Comparison of ENCODE assay signal across 7 mouse cellular contexts in genomic region chr2:153065747-153066508, GRCm38 (mm10). TPM values are rescaled to one million over a fixed set of nuclear protein-coding genes. Genes with fewer than 3 reads are reported as not detected.
A peak's percentile ranks its signal among the peaks of the same experiment; 100 is the strongest.
DNase-seq lines count a peak whose midpoint lies in the region; ATAC-seq and TF ChIP-seq lines count a peak whose summit lies in the region.

Gene Ccm2l (plus strand): TSS chr2:153065955.

- no peaks in the 10 kb centered on the region for H3K36me3 ChIP-seq in embryonic facial prominence, embryonic 14.5 days (ENCODE audit: control insufficient read depth, insufficient read depth, low read length)
- H3K36me3 ChIP-seq in kidney, adult 2 months (ENCODE audit: control insufficient read depth, insufficient read depth, low read length) = no peaks in the 10 kb centered on the region
- H3K36me3 ChIP-seq in lung, embryonic 16.5 days (ENCODE audit: control insufficient read depth, insufficient read depth, low read length) = no peaks in the 10 kb centered on the region

- peak within 1 kb of the TSS; percentile 1; the same call in 1 of the 2 replicates for H3K4me2 ChIP-seq in embryonic facial prominence, embryonic 14.5 days (ENCODE audit: low read depth, low read length)
- peak within 1 kb of the TSS; percentile 39 for H3K4me2 ChIP-seq in lung, embryonic 16.5 days (ENCODE audit: low read depth, low read length)

- H3K4me3 ChIP-seq in embryonic facial prominence, embryonic 14.5 days (ENCODE audit: low read depth, low read length) = no peak within 1 kb of the TSS
- peak within 1 kb of the TSS; percentile 41 for H3K4me3 ChIP-seq in kidney, adult 2 months (ENCODE audit: insufficient read depth, low read depth, low read length)
- H3K4me3 ChIP-seq in lung, embryonic 16.5 days (ENCODE audit: low read length) = peak within 1 kb of the TSS; percentile 30

- no peak for ATAC-seq in embryonic facial prominence, embryonic 14.5 days (ENCODE audit: low read depth)
- ATAC-seq in lung, embryonic 16.5 days (ENCODE audit: low read depth) = peak; percentile 84
- ATAC-seq in inflammation-experienced regulatory T-cells, adult 6 months = no peak

- peaks cover 44% of the 10 kb centered on the region for H3K27me3 ChIP-seq in embryonic facial prominence, embryonic 14.5 days (replicated peaks; ENCODE audit: control insufficient read depth, insufficient read depth, low read length)
- no peaks in the 10 kb centered on the region for H3K27me3 ChIP-seq in kidney, adult 2 months (replicated peaks; ENCODE audit: control insufficient read depth, insufficient read depth, low read length)
- peaks cover 15% of the 10 kb centered on the region for H3K27me3 ChIP-seq in lung, embryonic 16.5 days (ENCODE audit: control insufficient read depth, insufficient read depth, low read depth, low read length)

- 35% methylated on average over 12 of the region's 12 CpGs for WGBS in embryonic facial prominence, embryonic 14.5 days
- 51% methylated on average over 12 of the region's 12 CpGs for WGBS in kidney, adult 2 months
- 42% methylated on average over 12 of the region's 12 CpGs for WGBS in lung, embryonic 16.5 days

- peak; percentile 24 for DNase-seq in adrenal gland, postnatal 25 days
- DNase-seq in embryonic facial prominence, embryonic 14.5 days (ENCODE audit: low spot score) = no peak
- peak; percentile 84 for DNase-seq in kidney, adult 2 months
- DNase-seq in adipocyte (ENCODE audit: low spot score) = no peak
- DNase-seq in cerebellum, adult 9-10 months = no peak

- H3K9ac ChIP-seq in embryonic facial prominence, embryonic 14.5 days (ENCODE audit: low read depth, low read length) = 0 out of 2 replicates have a peak within 1 kb of the TSS, but pooled peaks have one; percentile 25
- H3K9ac ChIP-seq in lung, embryonic 16.5 days (ENCODE audit: low read length) = peak within 1 kb of the TSS; percentile 45

- TF ChIP-seq CTCF in kidney, adult 2 months (conservative IDR thresholded peaks at IDR 0.05; ENCODE audit: insufficient read depth, insufficient read length, low read depth, low read length) = no peak

- H3K4me1 ChIP-seq in embryonic facial prominence, embryonic 14.5 days (ENCODE audit: control insufficient read depth, insufficient read depth, low read length) = no peaks in the 10 kb centered on the region
- no peaks in the 10 kb centered on the region for H3K4me1 ChIP-seq in kidney, adult 2 months (ENCODE audit: control insufficient read depth, insufficient read depth, low read length)
- no peaks in the 10 kb centered on the region for H3K4me1 ChIP-seq in lung, embryonic 16.5 days (replicated peaks; ENCODE audit: control insufficient read depth, insufficient read depth, low read length)

- H3K27ac ChIP-seq in embryonic facial prominence, embryonic 14.5 days (replicated peaks; ENCODE audit: low read depth, low read length) = no peak within 1 kb of the TSS
- H3K27ac ChIP-seq in kidney, adult 2 months (ENCODE audit: insufficient read depth, low read depth, low read length) = peak within 1 kb of the TSS; percentile 82
- H3K27ac ChIP-seq in lung, embryonic 16.5 days (ENCODE audit: low read length) = peak within 1 kb of the TSS; percentile 79

- no peak for TF ChIP-seq POLR2A in kidney, adult 2 months (IDR thresholded peaks at IDR 0.05; ENCODE audit: low read depth, low read length)

- no peaks in the 10 kb centered on the region for H3K9me3 ChIP-seq in embryonic facial prominence, embryonic 14.5 days (ENCODE audit: control insufficient read depth, low read length)
- H3K9me3 ChIP-seq in lung, embryonic 16.5 days (ENCODE audit: control insufficient read depth, low read length) = no peaks in the 10 kb centered on the region

RNA-seq across cellular contexts. Expression of gene Ccm2l, which starts in this region (rescaled TPM):
- 13.6 and 16.0 TPM in 2 replicates for total RNA-seq in adrenal gland, postnatal 25 days (2021)
- polyA plus RNA-seq in embryonic facial prominence, embryonic 14.5 days (2014; fragmentation: Nextera tagmentation; extraction: Ambion mirVana) = 2.7 and 2.9 TPM in 2 replicates
- 23.0 and 25.1 TPM in 2 replicates for polyA plus RNA-seq in kidney, adult 2 months (2012; rRNA removed)
- 2.8 and 3.5 TPM in 2 replicates for polyA plus RNA-seq in lung, embryonic 16.5 days (2015; fragmentation: Nextera tagmentation; extraction: Ambion mirVana)
- not detected for polyA plus RNA-seq in inflammation-experienced regulatory T-cells, adult 6 months (2017; shearing (Covaris generic))

Comparison
In these comparisons a context has a peak if more than half of its experiments do, and no peak if none do; other contexts are left out.
1. DNase-seq: peak in adrenal gland, postnatal 25 days (single experiment) and kidney, adult 2 months (single experiment); none in embryonic facial prominence, embryonic 14.5 days (single experiment), adipocyte (single experiment) and cerebellum, adult 9-10 months (single experiment).